Mouse (Mus musculus): ENCODE results near the gene Ints6l. TPM values are rescaled to one million over a fixed set of nuclear protein-coding genes. Genes with fewer than 3 reads are reported as not detected.

Gene Ints6l
- 15.0 and 15.3 TPM in 2 replicates for polyA plus RNA-seq (2015; fragmentation: Nextera tagmentation; extraction: Ambion mirVana)

GRCm38 (mm10) chrX:56454671-56455371 lies at the start of gene Ints6l:
Gene Ints6l, plus strand, starts transcription at chrX:56454857.
- H3K9me3 ChIP-seq: no peaks in the 10 kb centered on the region
- peak within 1 kb of the TSS; percentile 66 for H3K4me3 ChIP-seq
- H3K4me2 ChIP-seq: peak within 1 kb of the TSS; percentile 76
- no peaks in the 10 kb centered on the region for H3K36me3 ChIP-seq
- H3K9ac ChIP-seq: peak within 1 kb of the TSS; percentile 89
- 4% methylated on average over 21 of the region's 22 CpGs for WGBS
- H3K4me1 ChIP-seq: peaks cover 4% of the 10 kb centered on the region; the same call in 1 of the 2 replicates
- ATAC-seq (ENCODE audit: extremely low read depth, insufficient number of reproducible peaks, low FRiP score, low TSS enrichment): peak; percentile 76
- H3K27me3 ChIP-seq (replicated peaks): no peaks in the 10 kb centered on the region
- peak within 1 kb of the TSS; percentile 94 for H3K27ac ChIP-seq (replicated peaks)

- WGBS: 36% methylated on average over 1 of the region's 1 CpGs
- Histone ChIP-seq H3K27ac (replicated peaks) (no peak overlapping the region), H3K4me3 (no peak overlapping the region), H3K4me2 (no peak overlapping the region), H3K4me1 (no peaks in the 10 kb centered on the region), H3K36me3 (no peaks in the 10 kb centered on the region), H3K27me3 (replicated peaks) (no peaks in the 10 kb centered on the region), H3K9ac (no peak overlapping the region), H3K9me3 (no peaks in the 10 kb centered on the region)
- no peak for ATAC-seq (ENCODE audit: extremely low read depth, insufficient number of reproducible peaks, low FRiP score, low TSS enrichment)
Measured at GRCm38 (mm10) chrX:56405482-56405881, 49.2 kb upstream of the Ints6l start.

GRCm38 (mm10) chrX:56406128-56406527 lies 48.5 kb upstream of the Ints6l start:
- no peak for ATAC-seq (ENCODE audit: extremely low read depth, insufficient number of reproducible peaks, low FRiP score, low TSS enrichment)

GRCm38 (mm10) chrX:56416277-56416676 lies 38.4 kb upstream of the Ints6l start:
- no peak overlapping the region for H3K27ac ChIP-seq (replicated peaks)
- peaks cover 5% of the 10 kb centered on the region for H3K4me1 ChIP-seq
- 48% methylated on average over 3 of the region's 3 CpGs for WGBS
- no peaks in the 10 kb centered on the region for H3K36me3 ChIP-seq
- no peaks in the 10 kb centered on the region for H3K27me3 ChIP-seq (replicated peaks)
- no peaks in the 10 kb centered on the region for H3K9me3 ChIP-seq
- no peak overlapping the region for H3K4me3 ChIP-seq
- H3K9ac ChIP-seq: no peak overlapping the region
- no peak overlapping the region for H3K4me2 ChIP-seq
- ATAC-seq (ENCODE audit: extremely low read depth, insufficient number of reproducible peaks, low FRiP score, low TSS enrichment): no peak

More at GRCm38 (mm10) chrX:56406128-56406527, 48.5 kb upstream of the Ints6l start:
- H3K9me3 ChIP-seq: no peaks in the 10 kb centered on the region
- H3K4me2 ChIP-seq: no peak overlapping the region
- 70% methylated on average over 5 of the region's 5 CpGs for WGBS
- no peak overlapping the region for H3K9ac ChIP-seq
- no peaks in the 10 kb centered on the region for H3K4me1 ChIP-seq
- no peak overlapping the region for H3K4me3 ChIP-seq
- H3K27ac ChIP-seq (replicated peaks): no peak overlapping the region
- H3K27me3 ChIP-seq (replicated peaks): no peaks in the 10 kb centered on the region
- no peaks in the 10 kb centered on the region for H3K36me3 ChIP-seq

GRCm38 (mm10) chrX:56417541-56417940 lies 37.1 kb upstream of the Ints6l start:
- Histone ChIP-seq H3K4me2 (no peak overlapping the region), H3K9me3 (no peaks in the 10 kb centered on the region), H3K27me3 (replicated peaks) (no peaks in the 10 kb centered on the region), H3K36me3 (no peaks in the 10 kb centered on the region), H3K4me3 (no peak overlapping the region), H3K9ac (no peak overlapping the region), H3K4me1 (peaks cover 5% of the 10 kb centered on the region), H3K27ac (replicated peaks) (no peak overlapping the region)
- no peak for ATAC-seq (ENCODE audit: extremely low read depth, insufficient number of reproducible peaks, low FRiP score, low TSS enrichment)
- 61% methylated on average over 4 of the region's 4 CpGs for WGBS

GRCm38 (mm10) chrX:56430601-56431000 lies 24.1 kb upstream of the Ints6l start:
- no peak for ATAC-seq (ENCODE audit: extremely low read depth, insufficient number of reproducible peaks, low FRiP score, low TSS enrichment)
- H3K36me3 ChIP-seq: no peaks in the 10 kb centered on the region
- WGBS: 43% methylated on average over 2 of the region's 2 CpGs

GRCm38 (mm10) chrX:56435758-56436283 lies 18.8 kb upstream of the Ints6l start:
- H3K9me3 ChIP-seq: peaks cover 1% of the 10 kb centered on the region; the same call in 1 of the 2 replicates
- ATAC-seq (ENCODE audit: extremely low read depth, insufficient number of reproducible peaks, low FRiP score, low TSS enrichment): no peak
- H3K27me3 ChIP-seq (replicated peaks): no peaks in the 10 kb centered on the region
- H3K27ac ChIP-seq (replicated peaks): no peak overlapping the region
- H3K4me2 ChIP-seq: no peak overlapping the region
- no peak overlapping the region for H3K9ac ChIP-seq
- H3K36me3 ChIP-seq: no peaks in the 10 kb centered on the region
- peaks cover 4% of the 10 kb centered on the region; the same call in 1 of the 2 replicates for H3K4me1 ChIP-seq
- 29% methylated on average over 7 of the region's 7 CpGs for WGBS
- no peak overlapping the region for H3K4me3 ChIP-seq

More at GRCm38 (mm10) chrX:56430601-56431000, 24.1 kb upstream of the Ints6l start:
- no peaks in the 10 kb centered on the region for H3K27me3 ChIP-seq (replicated peaks)
- H3K4me3 ChIP-seq: no peak overlapping the region
- H3K4me1 ChIP-seq: no peaks in the 10 kb centered on the region
- H3K9ac ChIP-seq: no peak overlapping the region
- H3K9me3 ChIP-seq: peaks cover 2% of the 10 kb centered on the region; the same call in 1 of the 2 replicates
- no peak overlapping the region for H3K27ac ChIP-seq (replicated peaks)
- no peak overlapping the region for H3K4me2 ChIP-seq

GRCm38 (mm10) chrX:56446487-56447428 lies 7.9 kb upstream of the Ints6l start:
- Histone ChIP-seq H3K9ac (no peak overlapping the region), H3K27ac (replicated peaks) (peak overlapping the region; percentile 56), H3K9me3 (no peaks in the 10 kb centered on the region), H3K27me3 (replicated peaks) (no peaks in the 10 kb centered on the region; the same call in 1 of the 2 replicates), H3K4me1 (peaks cover 12% of the 10 kb centered on the region), H3K4me2 (peak overlapping the region; percentile 4; the same call in 1 of the 2 replicates), H3K36me3 (no peaks in the 10 kb centered on the region), H3K4me3 (no peak overlapping the region)
- no peak for ATAC-seq (ENCODE audit: extremely low read depth, insufficient number of reproducible peaks, low FRiP score, low TSS enrichment)
- 50% methylated on average over 11 of the region's 11 CpGs for WGBS

GRCm38 (mm10) chrX:56447524-56448015 lies 7.1 kb upstream of the Ints6l start, which contains the start of gene Gm2174:
Gene Gm2174, plus strand, starts transcription at chrX:56447965.
- Histone ChIP-seq H3K4me1 (peaks cover 12% of the 10 kb centered on the region), H3K4me2 (peak within 1 kb of the TSS; percentile 4; the same call in 1 of the 2 replicates), H3K27ac (replicated peaks) (peak within 1 kb of the TSS; percentile 56), H3K9me3 (no peaks in the 10 kb centered on the region), H3K4me3 (no peak within 1 kb of the TSS), H3K36me3 (no peaks in the 10 kb centered on the region), H3K27me3 (replicated peaks) (no peaks in the 10 kb centered on the region; the same call in 1 of the 2 replicates), H3K9ac (no peak within 1 kb of the TSS)
- no peak for ATAC-seq (ENCODE audit: extremely low read depth, insufficient number of reproducible peaks, low FRiP score, low TSS enrichment)
- WGBS: 37% methylated on average over 4 of the region's 4 CpGs

GRCm38 (mm10) chrX:56455372-56456246 lies 952 bp downstream of the Ints6l start:
- Histone ChIP-seq H3K27me3 (replicated peaks) (no peaks in the 10 kb centered on the region), H3K27ac (replicated peaks) (peak overlapping the region; percentile 94), H3K4me3 (peak overlapping the region; percentile 66), H3K36me3 (0 out of 2 replicates have a peak, but pooled peaks cover 4% of the 10 kb centered on the region), H3K9ac (peak overlapping the region; percentile 89), H3K4me2 (peak overlapping the region; percentile 76), H3K9me3 (no peaks in the 10 kb centered on the region), H3K4me1 (peaks cover 6% of the 10 kb centered on the region; the same call in 1 of the 2 replicates)
- peak; percentile 89 for ATAC-seq (ENCODE audit: extremely low read depth, insufficient number of reproducible peaks, low FRiP score, low TSS enrichment)
- WGBS: 17% methylated on average over 41 of the region's 65 CpGs
